Mouse (Mus musculus) brain, adult 10 weeks (tissue): ENCODE results near the gene Prr14. TPM values are rescaled to one million over a fixed set of nuclear protein-coding genes. Genes with fewer than 3 reads are reported as not detected.

Experiments used
- polyA plus RNA-seq: library from polyadenylated mRNA; stranded (reverse); fragments of 350-450 nt; fragmentation: Illumina TruSeq; extraction: RNeasy Lipid Tissue Mini Kit (QIAGEN cat#74804); gene quantifications from one replicate; pipeline ENCODE4 v1.2.3, GENCODE M21; 2015; ENCODE audit warnings: low read depth, low replicate concordance

The Prr14 gene
- 26.1 TPM for polyA plus RNA-seq

DNA sequence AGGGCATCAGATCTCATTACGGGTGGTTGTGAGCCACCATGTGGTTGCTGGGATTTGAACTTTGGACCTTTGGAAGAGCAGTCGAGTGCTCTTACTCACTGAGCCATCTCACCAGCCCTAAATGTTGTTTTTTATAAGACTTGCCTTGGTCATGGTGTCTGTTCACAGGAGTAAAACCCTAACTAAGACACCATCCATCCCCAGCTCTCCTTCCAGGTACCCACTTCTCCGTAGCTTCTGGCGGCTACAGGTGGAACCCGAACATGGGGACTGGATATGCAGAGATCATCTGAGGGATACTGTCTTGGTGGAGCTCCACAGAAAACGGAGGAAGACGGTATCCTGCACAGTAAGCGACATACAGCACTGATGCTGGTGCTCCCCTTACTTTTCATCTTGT, at the start of gene Prr14:
Gene Prr14 (plus strand): TSS at position 301 of the 400 bp plus-strand sequence.

DNA sequence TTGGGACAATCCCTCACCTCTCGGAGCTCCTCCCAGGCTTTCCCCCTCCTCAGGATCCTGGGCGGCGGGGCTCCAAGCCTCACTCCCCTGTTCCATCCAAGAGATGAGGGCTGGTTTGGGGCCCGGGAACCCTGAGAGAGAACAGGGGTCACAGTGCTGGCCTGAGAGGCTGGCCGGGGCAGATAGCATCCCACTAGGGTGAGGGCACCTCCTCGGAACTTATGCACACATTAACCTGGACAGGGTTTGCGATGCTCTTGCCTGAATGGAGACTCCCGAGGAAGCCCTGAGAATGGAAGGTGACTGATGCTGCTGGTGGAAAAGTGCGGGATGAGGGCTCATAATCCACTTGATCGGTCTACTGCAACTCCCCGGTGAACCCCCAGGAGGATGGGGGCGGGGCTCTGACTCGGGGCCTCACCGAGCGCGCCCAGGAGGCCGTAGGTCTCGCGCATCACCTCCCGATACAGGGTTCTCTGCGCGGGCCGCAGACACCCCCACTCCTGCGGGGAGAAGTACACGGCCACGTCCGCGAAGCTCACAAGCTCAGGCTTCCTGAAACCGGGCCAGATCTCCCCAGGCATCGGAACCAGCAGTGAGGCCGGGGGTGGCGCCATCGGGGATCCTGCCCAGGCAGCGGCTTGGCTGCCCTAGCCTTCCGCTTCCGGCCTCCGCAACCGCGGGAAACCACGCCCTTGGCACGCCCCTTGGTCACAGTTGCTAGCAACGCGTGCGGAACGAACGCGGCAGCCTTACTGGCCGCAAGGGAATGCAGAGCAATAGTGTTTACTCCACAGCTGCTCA, 37.8 kb upstream of the Prr14 start, which contains the start of gene Zfp688:
Gene Zfp688 (minus strand): TSS at position 681 of the 804 bp plus-strand sequence.

GRCm38 (mm10) chr7:127448521-127449300, 10.7 kb upstream of the Prr14 start, which contains the start of gene Zfp689:
Zfp689 (minus strand) TSS chr7:127449158.

DNA sequence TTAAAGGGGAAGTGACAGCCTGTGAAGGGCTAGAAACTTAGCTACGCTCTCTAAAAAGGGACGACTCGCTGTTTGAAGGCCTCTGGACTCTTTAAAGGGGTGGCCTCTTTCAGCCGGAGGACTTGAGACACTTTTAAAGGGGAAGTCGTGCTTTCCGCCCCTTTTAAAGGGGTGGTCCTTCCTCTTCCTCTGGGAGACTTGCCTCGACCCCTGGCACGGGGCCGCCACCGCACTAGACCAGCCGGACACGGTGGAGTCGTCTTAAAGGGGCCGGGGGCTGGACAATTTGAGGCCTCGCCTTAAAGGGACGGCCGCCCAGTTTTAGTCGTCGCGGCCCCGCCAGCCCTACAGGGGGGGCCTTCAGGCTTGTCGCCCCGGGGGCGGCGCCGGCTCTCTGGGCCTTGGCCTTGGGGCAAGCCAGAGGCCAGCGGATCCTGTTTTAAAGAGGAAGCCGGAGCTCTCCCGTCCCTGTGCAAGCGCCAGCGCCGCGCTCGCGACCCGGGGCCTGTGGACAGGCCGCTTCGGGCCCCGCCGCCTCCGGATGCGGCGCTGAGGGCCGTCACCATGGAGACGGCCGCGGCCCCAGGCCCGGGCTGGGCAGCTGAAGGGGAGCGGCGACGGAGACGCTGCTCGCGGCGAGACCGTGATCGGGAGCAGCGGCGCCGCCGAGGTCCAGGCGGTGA, 19.4 kb downstream of the Prr14 start, which contains the start of gene Fbrs:
Gene Fbrs (plus strand): TSS at position 565 of the 683 bp plus-strand sequence.

GRCm38 (mm10) chr7:127511808-127512230, 52.4 kb downstream of the Prr14 start, which contains the start of gene Srcap:
Srcap (plus strand) TSS chr7:127511983.

GRCm38 (mm10) chr7:127519284-127519683, 59.9 kb downstream of the Prr14 start, which contains the start of gene Gm42715:
Gm42715 (plus strand) TSS chr7:127519584.

Other genes starting within 250 kb of the Prr14 start
- 14.3 TPM for gene Zfp553, start 226.6 kb upstream of the Prr14 start, polyA plus RNA-seq
- gene Sept1, start 226.5 kb upstream of the Prr14 start, polyA plus RNA-seq, result 6.4 TPM
- gene Zfp771, start 215.3 kb upstream of the Prr14 start, polyA plus RNA-seq, result 23.6 TPM
- gene Dctpp1, start 198.9 kb upstream of the Prr14 start, polyA plus RNA-seq, result 44.7 TPM
- 35.9 TPM for gene Sephs2, start 185.6 kb upstream of the Prr14 start, polyA plus RNA-seq
- 0.46 TPM for gene Itgal, start 163.4 kb upstream of the Prr14 start, polyA plus RNA-seq
- gene Zfp768, start 114.0 kb upstream of the Prr14 start, polyA plus RNA-seq, result 11.7 TPM
- gene Zfp747, start 83.6 kb upstream of the Prr14 start, polyA plus RNA-seq, result 5.3 TPM
- gene 9130019O22Rik, start 72.4 kb upstream of the Prr14 start, polyA plus RNA-seq, result 2.3 TPM
- 5.9 TPM for gene E430018J23Rik, start 66.0 kb upstream of the Prr14 start, polyA plus RNA-seq
- gene Zfp764, start 52.8 kb upstream of the Prr14 start, polyA plus RNA-seq, result 5.1 TPM
- gene Zfp688, start 37.5 kb upstream of the Prr14 start, polyA plus RNA-seq, result 20.0 TPM
- gene Zfp689, start 10.5 kb upstream of the Prr14 start, polyA plus RNA-seq, result 4.0 TPM
- 44.8 TPM for gene Fbrs, start 19.6 kb downstream of the Prr14 start, polyA plus RNA-seq
- gene Srcap, start 52.4 kb downstream of the Prr14 start, polyA plus RNA-seq, result 22.6 TPM
- gene Gm42715, start 60.0 kb downstream of the Prr14 start, polyA plus RNA-seq, result 11.1 TPM
- not detected for gene Tmem265, start 101.8 kb downstream of the Prr14 start, polyA plus RNA-seq
- gene Phkg2, start 113.7 kb downstream of the Prr14 start, polyA plus RNA-seq, result 93.0 TPM
- 12.4 TPM for gene Ccdc189, start 129.0 kb downstream of the Prr14 start, polyA plus RNA-seq
- gene Rnf40, start 129.2 kb downstream of the Prr14 start, polyA plus RNA-seq, result 30.1 TPM
- 10.7 TPM for gene Zfp629, start 156.2 kb downstream of the Prr14 start, polyA plus RNA-seq
- gene Bcl7c, start 249.3 kb downstream of the Prr14 start, polyA plus RNA-seq, result 25.9 TPM